Mouse (Mus musculus) liver, adult 2 months (tissue): ENCODE data around the gene Ccdc12.

Experiments
- CTCF ChIP-seq: fragments of 200-500 bp; IDR thresholded peaks from 2 replicates; pipeline ENCODE4 v1.5.1; 2011; ENCODE audit warnings: low read depth, low read length, control low read depth
- POLR2A ChIP-seq: fragments of 200-500 bp; IDR thresholded peaks from 2 replicates; pipeline ENCODE4 v1.6.1; 2011; ENCODE audit warnings: low read length, control low read depth; ENCODE audit not compliant: insufficient read depth; ENCODE audit errors: extremely low read depth

DNA sequence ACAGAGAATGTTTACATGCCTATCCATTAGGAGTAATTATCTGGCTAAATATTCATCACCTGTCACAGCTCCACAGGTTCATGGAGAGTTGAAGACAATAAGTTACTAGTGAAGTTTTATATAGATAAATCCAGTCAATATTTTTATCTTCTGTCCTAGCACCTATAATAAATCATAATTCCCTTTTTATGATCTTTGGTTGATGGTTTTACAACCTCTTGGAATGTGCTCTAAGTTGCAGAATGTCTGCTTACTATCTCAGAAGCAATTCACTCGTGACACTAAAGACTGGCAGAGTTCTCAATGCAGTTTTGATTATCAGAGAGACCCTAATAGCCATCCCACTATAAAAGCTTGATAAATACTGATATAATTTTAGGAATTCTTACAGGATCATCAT is 57.1 kb downstream of the Ccdc12 start:
- TF ChIP-seq POLR2A (no peak), CTCF (no peak)
